Mouse (Mus musculus) urinary bladder, adult 2 months (tissue): ENCODE measurements around the gene Olfr1396. TPM values are rescaled to one million over a fixed set of nuclear protein-coding genes. Genes with fewer than 3 reads are reported as not detected.

Experiments
- polyA plus RNA-seq: library from polyadenylated mRNA; depleted of rRNA; stranded (reverse); fragments of >200 nt; gene quantifications from 2 replicates; pipeline ENCODE4 v1.2.3, GENCODE M21; 2012; rRNA removed

Gene Olfr1396
- polyA plus RNA-seq, 1 experiment, result 0.14 TPM

Other genes starting within 250 kb of the Olfr1396 start
- 30.5 and 54.8 TPM in 2 replicates for gene Irgm1, start 243.2 kb downstream of the Olfr1396 start, polyA plus RNA-seq
- gene Gm5431, start 212.7 kb downstream of the Olfr1396 start, polyA plus RNA-seq, result 0.98 and 1.6 TPM in 2 replicates
- gene Psme2b, start 168.7 kb downstream of the Olfr1396 start, polyA plus RNA-seq, result 8.6 and 13.8 TPM in 2 replicates
- 0.34 and 0.74 TPM in 2 replicates for gene Olfr56, start 136.0 kb downstream of the Olfr1396 start, polyA plus RNA-seq
- gene 9930111J21Rik1, start 135.5 kb downstream of the Olfr1396 start, polyA plus RNA-seq, result 1.9 and 3.4 TPM in 2 replicates
- 0.58 and 1.5 TPM in 2 replicates for gene Gm12185, start 122.6 kb downstream of the Olfr1396 start, polyA plus RNA-seq
- 6.4 and 10.5 TPM in 2 replicates for gene Tgtp1, start 120.7 kb downstream of the Olfr1396 start, polyA plus RNA-seq
- gene 9930111J21Rik2, start 63.6 kb downstream of the Olfr1396 start, polyA plus RNA-seq, result 5.9 and 7.8 TPM in 2 replicates
- 17.4 and 36.5 TPM in 2 replicates for gene Tgtp2, start 50.7 kb downstream of the Olfr1396 start, polyA plus RNA-seq
- gene Ifi47, start 38.3 kb downstream of the Olfr1396 start, polyA plus RNA-seq, result 16.0 and 23.9 TPM in 2 replicates
- gene Olfr1395, start 27.4 kb upstream of the Olfr1396 start, polyA plus RNA-seq, result not detected in 2 replicates
- not detected in 2 replicates for gene Olfr1394, start 39.5 kb upstream of the Olfr1396 start, polyA plus RNA-seq
- 0.62 and 0.73 TPM in 2 replicates for gene Btnl9, start 72.3 kb upstream of the Olfr1396 start, polyA plus RNA-seq
- gene Zfp62, start 88.4 kb upstream of the Olfr1396 start, polyA plus RNA-seq, result 12.4 and 17.0 TPM in 2 replicates
- 61.8 and 63.4 TPM in 2 replicates for gene Mgat1, start 129.3 kb upstream of the Olfr1396 start, polyA plus RNA-seq
- 0.06 and 0.12 TPM in 2 replicates for gene Olfr1393, start 163.4 kb upstream of the Olfr1396 start, polyA plus RNA-seq
- 0.10 and 0.15 TPM in 2 replicates for gene Olfr1392, start 170.4 kb upstream of the Olfr1396 start, polyA plus RNA-seq
- not detected in 2 replicates for gene Olfr10, start 189.9 kb upstream of the Olfr1396 start, polyA plus RNA-seq
- gene Olfr1391, start 207.9 kb upstream of the Olfr1396 start, polyA plus RNA-seq, result not detected in 2 replicates
- gene Olfr1390, start 220.3 kb upstream of the Olfr1396 start, polyA plus RNA-seq, result not detected in 2 replicates